Mouse (Mus musculus) regulatory T cell (primary cell): ENCODE results near the gene Ccno.
"Not testable (repeated sequence)": the region's sequence is repeated elsewhere in the genome, so short reads cannot be mapped to it uniquely, and the experiment has no call there.

Source experiments
- in situ Hi-C: fragments of 300-600 bp; cut with MboI, MseI; formaldehyde crosslinking; loops from one replicate; pipeline ENCODE4 v1.15.1; 2025; ENCODE audit warnings: high pct_unique_total_duplicates

Ccno gene

GRCm38 (mm10) chr13:113000090-113000489 is 12.5 kb downstream of the Ccno start:
- in situ Hi-C loops: no loop called here

GRCm38 (mm10) chr13:113000576-113001318 is 13.1 kb downstream of the Ccno start:
- in situ Hi-C loops: no loop called here

- in situ Hi-C loops: no loop called here
Observed at GRCm38 (mm10) chr13:113012683-113013082, 25.1 kb downstream of the Ccno start.

DNA sequence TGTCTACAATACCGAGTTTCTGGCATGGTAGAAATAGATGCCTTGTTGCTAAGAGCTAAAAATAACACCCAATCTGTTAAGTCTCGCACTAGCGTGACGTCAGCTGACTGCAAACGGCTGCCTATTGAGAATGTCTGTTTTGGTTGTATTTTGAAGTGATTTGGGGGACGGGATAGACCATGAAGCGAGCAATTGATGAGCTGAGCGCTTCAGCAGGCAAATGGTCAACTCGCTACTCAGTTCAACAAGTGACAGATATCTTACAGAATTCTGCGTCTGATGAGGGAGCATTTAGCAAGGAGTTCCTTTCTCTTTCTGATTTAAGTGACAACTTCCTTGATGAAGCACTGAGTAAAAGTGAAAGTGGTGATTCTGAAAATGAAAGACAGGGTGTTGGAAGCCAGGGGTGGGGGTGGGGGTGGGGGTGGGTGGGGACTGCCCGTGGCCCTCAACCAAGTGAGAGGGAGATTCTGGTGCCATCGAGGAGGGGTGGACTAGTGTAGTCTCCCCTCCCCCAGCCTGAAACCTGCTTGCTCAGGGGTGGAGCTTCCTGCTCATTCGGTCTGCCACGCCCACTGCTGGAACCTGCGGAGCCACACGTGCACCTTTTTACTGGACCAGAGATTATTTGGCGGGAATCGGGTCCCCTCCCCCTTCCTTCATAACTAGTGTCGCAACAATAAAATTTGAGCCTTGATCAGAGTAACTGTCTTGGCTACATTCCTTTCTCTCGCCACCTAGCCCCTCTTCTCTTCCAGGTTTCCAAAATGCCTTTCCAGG is 25.8 kb downstream of the Ccno start:
- in situ Hi-C loops: not testable (repeated sequence)

GRCm38 (mm10) chr13:113021521-113021920 is 33.9 kb downstream of the Ccno start:
- in situ Hi-C loops: no loop called here

DNA sequence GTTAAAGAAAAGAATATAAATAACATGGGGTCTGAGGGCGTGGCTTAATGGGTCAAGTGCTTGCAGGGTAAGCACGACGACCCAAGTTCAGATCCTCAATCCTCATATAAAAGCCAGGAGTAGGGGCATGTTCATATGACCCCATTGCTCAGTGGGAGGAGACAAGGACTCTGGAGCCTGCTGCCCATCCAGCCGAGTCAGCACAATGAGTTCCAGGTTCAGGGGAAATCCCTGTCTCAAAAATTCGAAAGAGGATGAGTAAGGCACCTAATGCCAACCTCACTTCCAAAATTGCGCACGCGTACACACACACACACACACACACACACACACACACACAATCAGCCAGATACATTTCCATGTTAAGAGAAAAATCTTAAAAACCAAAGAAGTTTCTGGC is 34.9 kb downstream of the Ccno start:
- in situ Hi-C loops: no loop called here

DNA sequence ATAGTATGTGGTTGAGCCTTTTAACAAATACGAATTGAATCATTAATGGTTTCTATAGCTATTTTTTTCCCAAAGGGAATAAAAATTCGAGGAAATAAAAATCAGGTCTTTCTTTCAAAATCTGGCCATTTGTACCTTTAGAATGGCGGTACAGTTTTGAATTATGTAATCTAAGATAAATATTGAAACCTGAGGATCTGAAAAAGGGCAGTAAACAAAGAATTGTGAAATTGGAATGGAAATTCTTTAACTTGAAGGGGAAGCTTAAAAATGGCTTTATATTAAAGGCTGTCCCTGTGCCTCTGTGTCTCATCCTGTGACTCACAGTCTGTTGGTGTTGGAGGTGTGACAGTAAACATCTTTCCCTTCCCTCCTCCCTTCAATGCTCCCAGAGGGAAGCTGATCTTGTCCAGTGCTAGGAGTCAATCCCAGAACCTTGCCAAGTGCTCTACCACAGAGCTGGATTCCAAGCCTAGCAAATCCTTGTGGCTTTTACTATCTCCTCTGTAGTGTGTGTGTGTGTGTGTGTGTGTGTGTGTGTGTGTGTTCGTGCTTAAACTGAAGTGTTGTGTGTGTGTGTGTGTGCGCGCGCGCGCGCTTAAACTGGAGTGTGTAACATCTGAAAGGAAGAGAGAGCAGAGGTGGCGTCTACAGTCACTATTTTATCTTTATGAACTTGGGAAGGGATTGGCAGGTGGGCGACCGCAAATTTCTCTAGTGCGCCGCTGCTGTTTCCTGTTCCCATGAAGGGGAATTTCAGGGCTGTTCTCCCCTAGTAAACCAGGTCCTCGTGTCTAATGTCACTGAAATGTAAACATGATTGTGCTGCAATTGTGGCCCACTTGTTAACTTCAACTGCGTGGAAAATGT is 35.9 kb downstream of the Ccno start:
- in situ Hi-C loops: no loop called here

DNA sequence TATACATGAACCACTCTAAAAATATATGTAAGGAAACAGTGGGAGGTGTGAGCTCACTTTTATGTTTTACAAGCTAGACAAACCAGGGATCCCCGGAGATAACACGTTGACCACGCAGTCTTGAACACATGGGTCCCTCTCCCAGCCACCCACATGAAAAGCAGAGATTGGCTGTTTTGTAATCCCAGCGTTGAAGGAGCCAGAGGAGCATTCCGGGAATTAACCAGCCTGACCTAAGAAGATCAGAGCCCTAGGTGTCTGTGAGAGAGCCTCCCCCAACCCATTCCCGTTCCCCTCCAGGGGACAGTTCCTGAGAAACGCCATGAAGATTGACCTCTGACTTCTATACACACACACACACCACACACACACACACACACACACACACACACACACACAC is 43.7 kb downstream of the Ccno start:
- in situ Hi-C loops: loop anchor here (5.0 kb wide), 1 partner anchor 39 kb away; the partner anchor contains the start of gene Mcidas

DNA sequence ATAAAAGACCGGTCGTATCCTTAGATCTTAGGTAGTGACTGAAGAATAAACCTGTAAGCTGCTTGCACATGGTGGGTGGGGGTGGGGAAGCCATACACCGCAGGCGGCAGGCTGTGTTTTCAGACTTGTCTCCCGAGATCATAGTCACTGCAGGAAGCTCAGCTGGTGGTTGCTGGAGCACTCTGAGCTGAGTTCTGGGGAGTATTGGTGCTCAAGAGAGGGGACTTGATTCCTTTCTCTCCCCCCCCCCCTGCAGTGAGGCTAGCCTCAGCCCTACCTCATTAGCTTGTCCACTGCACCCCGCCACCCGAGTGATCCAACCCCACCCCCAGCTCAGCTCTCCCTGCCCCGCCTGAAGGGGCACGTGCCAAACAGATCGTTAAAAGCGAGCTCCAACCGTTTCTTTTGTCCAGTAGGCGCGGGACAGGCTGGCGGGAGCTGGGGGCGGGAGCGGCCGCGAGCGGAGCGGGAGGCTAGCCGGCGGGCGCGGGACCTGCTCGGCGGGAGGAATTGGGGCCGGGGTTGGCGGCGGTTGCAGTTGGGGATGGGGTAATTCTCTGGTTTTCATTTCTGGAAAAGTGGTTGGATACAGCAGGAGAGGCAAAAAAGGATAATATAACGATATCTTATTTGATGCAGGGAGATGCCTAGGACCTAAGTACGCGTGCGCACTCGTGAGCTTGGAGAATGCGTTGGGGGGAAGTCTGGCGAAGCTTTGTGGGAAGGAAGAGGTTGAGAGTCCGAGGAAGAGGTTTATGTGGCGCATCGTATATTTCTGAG is 44.4 kb downstream of the Ccno start:
- in situ Hi-C loops: loop anchor here (5.0 kb wide), 1 partner anchor 40 kb away; the partner anchor contains the start of gene Mcidas

GRCm38 (mm10) chr13:113032831-113033230 is 45.2 kb downstream of the Ccno start:
- in situ Hi-C loops: loop anchor here (5.0 kb wide), 1 partner anchor 41 kb away; the partner anchor contains the start of gene Mcidas

DNA sequence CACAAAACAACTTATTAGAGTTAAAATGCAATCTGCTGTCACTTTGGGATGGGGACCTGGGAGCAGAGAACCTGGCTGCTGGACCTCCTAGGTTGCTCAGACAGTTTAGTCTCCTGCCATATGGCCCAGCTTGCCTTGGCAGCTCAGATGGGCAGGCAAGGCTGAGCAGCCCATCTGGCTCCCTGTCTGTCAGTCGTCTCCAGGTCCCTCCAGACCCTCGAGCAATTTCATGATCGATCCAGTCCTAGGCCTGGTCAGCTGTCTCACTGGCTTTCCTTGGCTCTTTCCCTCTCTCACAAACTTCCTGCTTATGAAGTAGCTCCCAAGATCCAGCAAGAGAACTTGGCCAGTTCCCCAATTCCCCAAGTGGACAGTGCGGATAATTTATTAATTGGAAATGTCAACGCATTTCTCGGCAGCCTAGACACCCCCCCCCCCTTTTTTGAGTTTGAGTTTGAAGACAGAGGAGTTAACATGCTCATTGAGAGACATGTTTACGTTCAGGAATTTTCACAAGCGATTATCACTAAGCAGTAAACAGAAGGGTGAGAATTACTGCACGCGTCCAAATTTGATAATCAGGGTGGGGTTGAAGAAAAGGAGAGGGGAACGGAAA is 46.8 kb downstream of the Ccno start:
- in situ Hi-C loops: loop anchor here (5.0 kb wide), 1 partner anchor 42 kb away; the partner anchor contains the start of gene Mcidas

- in situ Hi-C loops: loop anchor here (5.0 kb wide), 2 partner anchors 43 to 103 kb away; partner anchors contain the start of gene Mcidas
Observed at GRCm38 (mm10) chr13:113034950-113035421, 47.4 kb downstream of the Ccno start, which contains the start of gene Cdc20b. Gene Cdc20b (plus strand): TSS chr13:113035111.

GRCm38 (mm10) chr13:113035852-113036251 is 48.2 kb downstream of the Ccno start:
- in situ Hi-C loops: loop anchor here (5.0 kb wide), 1 partner anchor 104 kb away; no protein-coding TSS in a partner anchor
